Mouse (Mus musculus): ENCODE results near the gene Klf6. TPM values are rescaled to one million over a fixed set of nuclear protein-coding genes. Genes with fewer than 3 reads are reported as not detected.

Gene Klf6
- total RNA-seq, 2 experiments from 2014 or later: 40.9 to 45.4 TPM

DNA sequence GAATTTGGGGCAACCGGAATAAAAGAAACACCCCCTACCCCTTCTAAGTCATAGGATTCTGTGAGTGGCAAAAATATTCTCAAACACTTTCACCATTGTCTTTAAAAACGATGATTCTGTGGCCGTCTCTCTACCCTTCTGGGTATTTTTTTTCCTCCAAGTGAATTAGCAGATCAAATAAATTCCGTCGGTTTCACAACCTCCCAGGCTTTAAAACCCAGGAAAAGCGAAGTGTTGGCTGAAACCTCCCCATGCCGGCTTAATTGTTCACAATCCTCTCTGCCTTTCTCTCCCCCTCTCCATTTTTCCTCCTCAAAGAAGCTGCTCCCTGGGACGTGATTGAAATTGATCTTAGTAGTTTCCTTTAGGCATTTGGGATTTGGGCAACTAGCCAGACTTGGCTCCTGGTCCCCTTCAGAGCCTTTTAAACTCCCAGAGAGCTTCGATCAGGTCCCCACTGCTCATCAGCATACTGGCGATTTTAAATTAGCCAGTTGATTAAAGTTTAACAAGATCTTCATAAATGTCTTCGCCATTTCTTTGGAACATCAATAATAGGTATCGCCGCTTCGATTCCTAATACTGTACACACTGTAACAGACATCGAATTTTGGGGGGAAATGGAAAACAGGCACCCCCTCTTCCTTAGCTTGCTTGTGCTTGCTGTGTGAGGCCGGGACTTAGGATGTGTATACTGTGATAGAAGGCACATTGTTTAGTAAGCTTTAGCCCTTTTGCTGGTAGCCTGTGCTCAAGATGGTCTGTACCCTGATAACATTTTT, 1.5 kb downstream of the Klf6 start:
- DNase-seq (ENCODE audit: low spot score in 2 of 2): peak; percentile 43 to 58

DNA sequence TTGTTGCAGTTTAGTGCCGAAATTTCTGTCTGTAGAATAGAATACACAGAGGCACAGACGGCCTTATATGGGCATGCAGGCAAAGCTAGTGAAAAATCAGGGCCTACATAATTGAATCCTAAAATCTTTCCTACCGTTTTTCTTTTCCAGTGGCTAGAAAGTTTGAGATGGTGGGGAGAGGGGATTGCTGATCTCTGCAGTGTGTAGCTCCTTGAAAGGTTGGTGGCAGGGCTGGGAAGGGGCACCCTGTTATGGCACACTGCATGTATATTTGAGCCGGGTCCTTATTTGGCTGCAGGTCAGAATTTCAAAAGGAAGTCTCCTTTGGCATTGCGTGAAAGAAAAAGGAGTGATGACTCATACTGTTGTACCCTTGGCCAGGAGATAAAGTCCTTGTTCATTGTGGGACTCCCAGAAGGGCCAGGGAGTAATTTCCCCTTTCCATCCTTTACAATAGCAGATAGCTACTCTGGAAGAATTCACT, 2.2 kb downstream of the Klf6 start:
- DNase-seq (ENCODE audit: low spot score in 2 of 2): no peak

DNA sequence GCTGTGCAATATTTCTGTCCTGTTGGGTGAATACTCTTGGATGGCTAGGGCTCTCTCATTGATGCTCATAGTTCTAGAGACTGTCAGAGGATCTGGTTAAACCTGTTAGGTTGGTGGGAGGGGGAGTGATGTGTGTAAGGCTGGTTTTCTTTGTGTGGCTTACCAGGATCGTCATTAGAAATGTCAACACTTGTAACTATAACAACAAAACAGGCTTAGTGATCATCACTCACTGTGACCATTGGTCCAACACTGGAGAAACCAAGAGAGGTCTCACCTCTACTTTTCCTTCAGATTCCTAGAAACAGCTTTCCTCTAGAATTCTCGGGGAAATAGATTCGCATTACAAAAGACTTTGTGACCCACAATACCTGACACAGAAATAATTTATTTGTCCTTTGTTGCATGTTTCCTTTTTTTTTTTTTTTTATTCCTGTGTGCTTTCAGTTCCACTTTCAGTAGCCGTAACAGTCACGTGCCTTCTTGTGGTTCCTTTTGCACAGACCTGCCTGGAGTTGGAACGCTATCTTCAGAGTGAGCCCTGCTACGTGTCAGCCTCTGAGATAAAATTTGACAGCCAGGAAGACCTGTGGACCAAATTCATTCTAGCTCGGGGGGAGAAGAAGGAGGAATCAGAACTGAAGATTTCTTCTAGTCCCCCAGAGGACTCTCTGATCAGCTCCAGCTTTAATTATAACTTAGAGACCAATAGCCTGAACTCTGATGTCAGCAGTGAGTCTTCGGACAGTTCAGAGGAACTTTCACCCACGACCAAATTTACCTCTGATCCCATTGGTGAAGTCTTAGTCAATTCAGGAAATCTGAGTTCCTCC, 3.2 kb downstream of the Klf6 start:
- DNase-seq (ENCODE audit: low spot score in 2 of 2): no peak

DNA sequence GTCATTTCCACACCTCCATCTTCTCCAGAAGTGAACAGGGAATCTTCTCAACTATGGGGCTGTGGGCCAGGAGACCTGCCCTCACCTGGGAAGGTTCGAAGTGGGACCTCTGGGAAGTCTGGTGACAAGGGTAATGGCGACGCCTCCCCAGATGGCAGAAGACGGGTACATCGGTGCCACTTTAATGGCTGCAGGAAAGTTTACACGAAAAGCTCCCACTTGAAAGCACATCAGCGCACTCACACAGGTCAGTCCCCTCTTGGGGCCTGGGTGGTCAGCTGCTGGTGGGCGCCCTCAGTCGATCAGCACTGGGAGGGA, 3.8 kb downstream of the Klf6 start:
- no peak for DNase-seq (ENCODE audit: low spot score in 2 of 2)

DNA sequence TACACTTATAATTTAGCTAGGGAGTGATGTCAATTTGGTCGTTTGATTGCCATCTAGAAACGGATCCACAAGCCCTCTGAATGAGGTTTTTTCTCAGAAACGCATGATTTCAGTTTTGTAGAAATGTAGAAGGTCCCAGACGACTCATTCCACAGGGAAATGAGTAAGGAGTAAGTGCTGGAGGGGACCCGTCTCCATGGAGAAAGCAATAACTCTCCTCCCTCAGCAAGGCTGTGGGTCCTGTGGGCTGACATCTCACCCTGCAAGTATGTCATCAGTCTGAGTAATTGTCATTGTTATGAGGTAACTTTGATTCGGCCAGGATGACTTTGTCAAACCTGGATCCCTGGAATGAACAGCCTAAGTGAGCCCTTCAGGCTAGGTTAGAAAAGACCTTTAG, 4.8 kb downstream of the Klf6 start:
- no peak for DNase-seq (ENCODE audit: low spot score in 2 of 2)

DNA sequence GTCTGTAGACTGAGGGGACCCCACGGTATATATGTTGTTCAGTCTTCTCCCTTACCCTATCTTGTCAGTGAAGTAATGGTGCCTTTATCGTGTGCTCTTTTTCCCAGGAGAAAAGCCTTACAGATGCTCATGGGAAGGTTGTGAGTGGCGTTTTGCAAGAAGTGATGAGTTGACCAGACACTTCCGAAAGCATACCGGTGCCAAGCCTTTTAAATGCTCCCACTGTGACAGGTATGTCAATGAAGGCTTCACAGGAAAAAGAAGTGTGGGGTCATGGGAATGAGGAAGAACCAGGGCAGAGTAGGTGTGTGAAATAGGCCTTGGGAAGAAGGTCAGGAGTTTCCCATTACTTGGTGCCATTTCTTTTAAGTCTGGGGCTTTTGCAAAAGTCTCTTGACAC, 5.2 kb downstream of the Klf6 start:
- DNase-seq (ENCODE audit: low spot score in 2 of 2): no peak

DNA sequence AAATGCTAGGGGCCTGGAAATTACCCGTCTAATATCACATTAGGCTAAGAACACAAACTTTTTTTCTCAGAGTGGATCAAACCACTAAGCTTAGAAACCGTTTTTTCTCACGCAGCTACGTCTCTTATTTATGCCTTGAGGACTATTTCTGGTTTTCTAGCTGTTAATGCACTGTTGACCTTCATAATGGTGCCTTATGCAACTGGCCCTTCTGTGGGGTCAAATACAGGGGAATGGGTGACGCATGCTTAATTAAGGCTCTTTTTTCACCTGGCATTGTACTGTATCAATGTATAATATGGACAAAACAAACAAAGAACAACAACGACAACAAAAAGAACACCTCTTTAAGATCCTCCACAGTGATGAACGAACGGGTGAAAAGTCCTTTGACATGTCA, 7.1 kb downstream of the Klf6 start:
- no peak for DNase-seq (ENCODE audit: low spot score in 2 of 2)

DNA sequence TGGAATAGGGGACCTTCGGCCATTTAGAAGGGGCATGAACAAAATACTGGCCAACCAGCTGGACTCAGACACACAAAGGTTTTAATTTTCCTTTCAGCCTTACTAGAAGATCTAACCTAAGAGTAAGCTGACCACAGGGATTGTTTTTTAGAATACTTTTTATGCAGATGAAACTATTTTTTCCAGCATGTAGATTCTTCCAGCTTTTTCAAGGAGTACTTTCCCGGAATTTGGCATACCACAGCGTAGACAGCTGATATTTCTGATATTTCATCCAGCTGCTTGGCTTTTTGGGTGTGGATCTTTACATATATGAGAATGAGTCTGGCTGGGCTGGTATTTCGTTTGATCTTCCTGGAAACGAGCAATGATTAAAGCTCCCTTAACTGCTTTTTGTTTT, 8.2 kb downstream of the Klf6 start:
- no peak for DNase-seq (ENCODE audit: low spot score in 2 of 2)

DNA sequence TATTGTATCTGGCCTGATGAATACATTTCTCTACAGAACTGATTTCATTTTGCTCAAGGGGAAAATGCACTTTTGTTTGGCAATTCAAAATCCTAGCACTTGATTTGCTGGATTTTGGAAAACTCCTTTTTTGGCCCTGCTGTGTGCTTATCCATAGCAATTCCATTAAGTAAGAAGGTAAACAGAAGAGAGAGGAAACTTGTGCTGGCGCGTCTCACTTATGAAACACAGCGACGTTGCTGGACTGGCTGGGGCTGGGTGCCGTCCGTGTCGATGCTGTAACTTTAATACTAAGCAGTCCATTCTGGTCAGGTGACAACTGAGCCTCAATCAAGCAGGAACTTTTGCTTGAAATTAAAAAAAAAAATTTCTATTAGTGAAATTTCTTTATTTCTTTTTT, 8.6 kb downstream of the Klf6 start:
- DNase-seq (ENCODE audit: low spot score in 2 of 2): no peak

DNA sequence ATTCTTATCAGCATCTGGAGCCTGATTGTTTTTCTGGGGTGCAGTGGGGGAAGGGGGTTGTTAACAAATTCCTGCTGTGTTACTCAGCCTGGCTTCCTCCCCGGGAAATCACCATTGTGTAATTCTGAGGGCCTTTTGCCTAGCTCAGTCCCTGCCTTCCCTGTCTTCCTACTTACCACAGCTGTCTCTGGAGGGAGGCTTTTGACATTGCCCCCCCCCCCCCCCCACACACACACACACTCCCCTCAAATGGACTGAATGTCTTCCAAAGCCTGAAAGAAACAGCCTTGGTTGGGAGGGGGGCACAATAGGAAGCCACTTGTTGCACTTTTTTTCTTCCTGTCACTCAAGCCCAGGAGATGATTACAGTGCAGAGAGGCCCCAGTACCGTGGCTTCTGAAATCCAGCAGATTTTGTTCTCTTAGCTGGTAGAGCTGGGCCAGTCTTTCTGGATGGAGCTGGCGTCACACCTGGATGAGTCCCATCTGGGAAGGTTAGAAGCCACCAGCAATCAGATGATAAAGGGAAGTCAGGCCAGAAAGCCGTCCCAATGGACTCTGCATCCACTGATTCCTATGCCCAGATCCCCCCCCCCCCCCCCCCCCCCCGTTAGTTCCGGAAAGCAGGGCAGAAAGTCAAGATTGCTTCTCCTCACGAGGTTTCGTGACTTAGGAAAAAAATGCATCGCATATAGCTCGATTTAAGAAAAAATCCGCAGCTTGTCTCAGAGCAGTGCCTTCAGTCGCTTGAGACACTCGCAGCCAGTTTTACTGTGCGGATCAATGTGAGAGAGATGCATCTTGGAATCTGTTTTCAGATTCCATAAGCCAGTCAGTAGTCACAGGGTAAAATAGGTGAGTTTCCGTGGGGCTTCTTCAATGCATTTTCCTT, 9.3 kb downstream of the Klf6 start:
- DNase-seq (ENCODE audit: low spot score in 2 of 2): no peak

DNA sequence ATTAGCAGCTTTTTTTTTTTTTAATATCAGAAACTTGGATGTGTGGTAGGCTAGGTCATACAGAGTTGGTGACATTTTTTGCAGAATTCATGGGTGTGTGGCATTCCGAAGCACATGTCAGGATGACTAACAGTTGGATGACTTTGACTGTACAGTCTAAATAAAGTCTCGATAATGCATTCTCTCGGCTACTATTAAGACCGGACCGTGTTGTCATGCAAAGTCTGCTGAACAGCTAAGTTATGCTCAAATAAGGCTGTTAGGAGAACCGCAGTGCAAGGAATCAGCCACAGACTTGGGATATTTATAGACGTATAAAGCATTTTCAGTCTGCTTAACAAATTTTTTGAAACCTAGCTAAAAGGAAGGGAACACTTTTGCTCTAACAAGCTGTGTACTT, 10.1 kb downstream of the Klf6 start:
- DNase-seq (ENCODE audit: low spot score in 2 of 2): no peak

DNA sequence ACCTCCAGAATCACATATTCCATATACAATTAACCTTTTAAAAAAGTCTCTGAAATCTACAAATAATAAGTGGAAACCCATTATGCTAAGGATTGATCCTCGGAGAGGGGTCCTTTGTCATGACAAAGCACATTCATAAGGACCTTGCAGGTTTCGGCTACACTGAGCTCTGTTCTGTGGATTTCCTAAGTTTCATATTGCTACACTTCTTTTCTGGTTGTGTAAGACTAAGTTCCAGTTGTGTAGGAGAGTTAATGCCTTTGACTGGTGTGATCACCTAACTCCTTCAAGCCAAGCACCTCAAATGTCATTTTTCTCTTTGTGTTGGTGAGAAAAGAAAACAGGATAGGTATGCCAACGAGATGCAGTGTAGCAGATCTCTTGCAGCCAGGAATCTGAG, 12.4 kb downstream of the Klf6 start:
- DNase-seq (ENCODE audit: low spot score in 2 of 2): no peak

DNA sequence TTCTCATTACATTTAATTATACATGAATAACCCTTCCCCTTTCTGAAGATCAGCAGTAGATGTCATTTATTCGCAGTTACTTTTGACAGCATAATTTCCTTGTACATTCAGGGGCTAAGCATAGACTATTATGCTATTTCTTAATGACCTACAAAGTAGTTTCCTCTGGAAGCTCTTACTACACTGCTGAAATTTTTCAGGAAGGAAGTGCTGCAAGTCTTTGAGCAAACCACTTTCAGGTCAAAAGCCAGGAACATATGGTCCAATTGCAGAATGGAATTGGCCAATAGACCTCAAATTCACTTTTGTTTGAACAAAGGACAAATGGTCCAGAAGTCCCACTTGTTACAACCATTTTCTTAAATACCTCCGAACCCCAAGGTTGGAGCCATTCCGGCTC, 14.2 kb downstream of the Klf6 start:
- DNase-seq (ENCODE audit: low spot score in 2 of 2): no peak

DNA sequence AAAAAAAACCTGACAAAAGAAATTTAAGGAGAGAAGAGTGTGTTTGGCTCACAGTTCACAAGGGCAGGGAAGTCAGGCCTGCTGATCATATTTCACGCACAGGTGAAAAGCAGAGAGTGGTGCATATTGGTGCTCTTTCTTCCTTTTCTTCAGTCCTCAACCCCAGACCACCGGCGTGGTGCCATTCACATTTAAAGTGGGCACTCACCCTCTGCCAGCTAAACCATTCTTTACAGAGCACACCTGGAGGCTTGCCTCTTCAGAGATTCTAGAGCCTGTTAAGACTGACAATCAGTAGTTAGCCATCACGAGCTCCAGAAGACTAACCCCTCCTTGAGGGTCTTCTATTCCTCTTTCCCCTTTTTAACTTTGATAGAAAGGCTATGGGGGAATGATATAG, 17.5 kb downstream of the Klf6 start:
- no peak for DNase-seq (ENCODE audit: low spot score in 2 of 2)

DNA sequence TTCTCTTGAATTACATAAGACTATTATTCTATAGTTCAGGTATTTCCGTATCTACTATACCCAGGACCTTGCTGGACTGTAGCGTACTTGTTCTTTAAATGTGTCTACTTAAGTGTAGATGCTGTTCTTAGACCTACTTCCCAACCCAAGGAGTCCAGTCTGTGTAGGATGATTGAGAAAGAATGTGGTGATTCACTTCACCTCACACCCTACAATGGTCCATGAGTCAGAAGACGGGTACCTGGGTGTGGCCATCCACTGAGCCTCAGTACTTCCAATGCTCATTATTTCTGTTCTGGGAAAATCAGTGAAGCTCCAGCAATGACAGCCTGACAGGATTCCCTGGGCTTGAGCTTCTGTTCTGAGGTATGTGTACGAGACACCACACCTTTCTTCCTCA, 25.5 kb downstream of the Klf6 start:
- DNase-seq (ENCODE audit: low spot score in 2 of 2): no peak

DNA sequence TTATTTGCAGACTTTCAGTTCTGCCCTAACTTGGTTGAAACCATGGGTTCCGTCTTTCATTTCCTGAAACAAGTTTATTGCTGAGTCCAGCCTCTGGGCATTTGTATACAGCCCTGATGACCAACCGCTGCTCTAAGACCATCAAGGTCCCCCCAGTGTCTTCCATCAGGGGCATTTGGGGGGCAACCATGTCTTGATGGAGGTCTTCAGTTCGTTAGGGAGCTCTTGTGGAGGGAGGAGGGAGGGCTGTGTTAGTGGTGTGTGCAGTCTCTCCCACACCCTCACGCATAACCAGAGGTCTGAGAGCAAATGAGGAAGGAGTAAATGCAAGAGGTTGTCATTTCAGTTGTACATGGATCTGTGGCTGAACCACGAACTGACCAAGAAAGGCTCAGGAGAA, 26.9 kb downstream of the Klf6 start:
- no peak for DNase-seq (ENCODE audit: low spot score in 2 of 2)

DNA sequence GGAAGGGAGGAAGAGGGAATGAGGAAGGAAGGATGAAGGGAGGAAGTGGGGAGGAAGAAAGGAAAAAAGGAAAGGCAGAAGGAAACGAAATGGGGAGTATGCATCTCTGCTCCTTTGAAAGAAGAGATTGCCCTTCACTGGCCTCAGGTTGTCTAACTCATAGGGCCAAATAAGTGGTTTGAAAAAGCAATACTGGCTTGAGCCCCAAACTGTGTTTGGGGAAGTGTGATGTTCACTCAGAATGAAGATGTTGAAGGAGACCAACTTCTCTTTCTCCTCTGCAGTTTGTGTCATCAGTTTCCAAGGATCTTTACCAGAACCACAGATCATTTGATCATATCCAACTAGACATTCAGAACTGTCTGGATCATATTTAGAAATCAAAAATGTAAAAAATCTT, 27.4 kb downstream of the Klf6 start:
- no peak for DNase-seq (ENCODE audit: low spot score in 2 of 2)

DNA sequence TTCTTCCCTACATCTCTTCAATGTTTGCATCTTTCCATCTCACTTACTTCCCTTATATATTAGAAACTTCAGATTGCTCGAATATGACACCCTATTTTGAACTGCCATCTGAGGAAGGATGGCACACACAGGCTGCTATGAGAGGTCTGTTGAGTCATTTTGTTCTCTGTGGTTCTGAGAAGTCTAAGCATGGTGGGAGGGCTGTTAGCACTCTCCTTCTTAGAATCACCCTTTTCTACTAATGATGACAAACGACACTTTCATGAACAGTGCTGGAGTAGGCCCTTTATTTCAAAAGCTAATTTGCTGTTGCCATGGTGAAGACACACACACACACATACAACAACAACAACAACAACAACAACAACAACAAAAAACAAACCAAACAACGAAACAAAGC, 28.8 kb downstream of the Klf6 start:
- no peak for DNase-seq (ENCODE audit: low spot score in 2 of 2)

DNA sequence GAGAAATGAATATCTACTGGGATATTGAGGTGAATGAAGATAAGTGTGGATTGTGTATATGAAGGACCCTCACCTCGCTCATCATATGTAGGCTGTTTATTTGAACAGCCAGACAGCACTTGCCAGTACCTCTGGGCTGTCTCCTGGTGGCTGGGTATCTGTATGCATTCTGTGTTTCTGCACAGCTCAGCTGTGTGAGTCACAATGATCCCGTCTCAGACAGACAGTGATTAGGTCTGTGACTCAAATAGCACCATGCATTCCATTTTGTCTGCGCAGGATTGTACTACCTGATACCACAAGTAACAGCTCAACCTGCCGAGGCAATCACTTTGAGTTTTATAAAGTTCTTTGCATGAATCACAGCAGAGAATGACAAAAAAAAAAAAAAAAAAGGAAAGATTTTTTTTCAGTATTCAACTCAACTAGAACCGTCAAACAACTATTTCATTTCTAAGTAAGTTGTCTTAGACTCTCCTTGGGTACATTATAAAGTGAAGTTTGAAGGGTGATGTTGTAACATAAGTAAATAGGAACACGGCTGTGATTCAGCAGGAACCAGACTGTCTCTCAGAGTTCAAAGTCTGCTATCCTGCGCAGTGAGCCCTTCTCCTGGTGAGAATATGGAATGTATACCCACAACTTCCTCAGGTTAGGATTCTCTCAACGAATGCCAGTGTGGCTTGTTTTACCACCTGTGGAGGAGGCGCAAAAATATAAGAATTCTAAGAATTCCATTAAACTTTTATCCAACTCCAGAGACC, 31.6 kb downstream of the Klf6 start:
- no peak for DNase-seq (ENCODE audit: low spot score in 2 of 2)

DNA sequence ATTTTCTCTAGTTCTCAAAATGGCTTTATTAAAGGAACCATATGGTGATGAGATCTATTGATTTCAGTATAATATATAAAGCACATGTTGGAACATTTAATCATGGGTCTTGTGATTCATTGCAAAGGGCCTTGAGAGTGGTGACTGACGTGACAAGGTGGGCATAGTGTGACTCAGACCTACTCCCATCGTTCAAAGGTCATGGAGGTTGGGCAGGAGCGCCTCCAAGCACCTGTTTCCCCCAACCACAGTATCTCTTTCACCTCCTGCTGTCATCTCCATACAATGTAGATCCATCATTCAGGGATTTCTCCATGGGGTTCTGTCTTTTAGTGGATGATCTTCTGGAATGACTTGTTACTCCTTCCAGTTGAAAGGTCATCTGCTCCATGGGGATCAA, 33.6 kb downstream of the Klf6 start:
- no peak for DNase-seq (ENCODE audit: low spot score in 2 of 2)

DNA sequence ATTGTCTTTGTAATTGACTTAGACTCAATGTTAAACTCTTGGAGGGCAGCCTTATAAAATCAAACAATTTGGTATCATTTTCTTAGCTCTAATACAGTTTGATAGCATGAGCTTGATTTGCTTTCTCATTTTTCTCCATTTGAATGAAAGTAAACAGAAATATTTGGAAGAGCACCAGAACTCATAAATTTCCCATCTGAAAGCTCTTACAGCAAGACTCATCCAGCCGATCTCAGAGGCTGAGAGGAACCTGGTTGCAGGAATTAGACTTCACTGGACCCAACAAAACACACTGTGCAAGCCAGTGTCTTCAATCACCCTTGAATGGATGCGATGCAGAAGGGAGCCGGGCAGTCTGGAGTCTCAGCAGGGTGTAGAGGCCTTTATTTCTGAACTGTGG, 34.6 kb downstream of the Klf6 start:
- DNase-seq (ENCODE audit: low spot score in 2 of 2): no peak
